Mouse (Mus musculus) 416B (cell line): ENCODE data around the gene Cfap77.

Source experiments
- DNase-seq: peaks from one replicate; pipeline ENCODE4 v3.0.0; 2011; ENCODE audit warnings: low read depth

Gene Cfap77

GRCm38 (mm10) chr2:29051932-29052331 is 2.9 kb downstream of the Cfap77 start:
- peak; percentile 28 for DNase-seq

- DNase-seq = no peak
These were observed 8.7 kb downstream of the Cfap77 start for GRCm38 (mm10) chr2:29046151-29046550.

GRCm38 (mm10) chr2:29042124-29042523 is 12.7 kb downstream of the Cfap77 start:
- peak; percentile 22 for DNase-seq

GRCm38 (mm10) chr2:29041477-29041768 is 13.4 kb downstream of the Cfap77 start:
- DNase-seq = no peak

GRCm38 (mm10) chr2:29040594-29041476 is 14.0 kb downstream of the Cfap77 start:
- no peak for DNase-seq

- no peak for DNase-seq
These were observed 15.1 kb downstream of the Cfap77 start for GRCm38 (mm10) chr2:29039741-29040140.

- no peak for DNase-seq
These were observed 19.2 kb downstream of the Cfap77 start for GRCm38 (mm10) chr2:29035698-29036097.

- no peak for DNase-seq
These were observed 20.1 kb downstream of the Cfap77 start for GRCm38 (mm10) chr2:29034542-29035475.

GRCm38 (mm10) chr2:29031951-29032350 is 22.9 kb downstream of the Cfap77 start:
- no peak for DNase-seq

GRCm38 (mm10) chr2:29030048-29030734 is 24.7 kb downstream of the Cfap77 start:
- no peak for DNase-seq

GRCm38 (mm10) chr2:29025284-29025683 is 29.6 kb downstream of the Cfap77 start:
- no peak for DNase-seq

- no peak for DNase-seq
These were observed 31.9 kb downstream of the Cfap77 start for GRCm38 (mm10) chr2:29023001-29023400.

GRCm38 (mm10) chr2:29021025-29021424 is 33.8 kb downstream of the Cfap77 start:
- no peak for DNase-seq

- no peak for DNase-seq
These were observed 36.2 kb downstream of the Cfap77 start for GRCm38 (mm10) chr2:29018680-29019079.

- DNase-seq = no peak
These were observed 38.0 kb downstream of the Cfap77 start for GRCm38 (mm10) chr2:29016599-29017587.

- DNase-seq = peak; percentile 7
These were observed 42.3 kb downstream of the Cfap77 start for GRCm38 (mm10) chr2:29012523-29012922.

GRCm38 (mm10) chr2:29007656-29008055 is 47.2 kb downstream of the Cfap77 start:
- DNase-seq = no peak

- DNase-seq = no peak
These were observed 48.3 kb downstream of the Cfap77 start for GRCm38 (mm10) chr2:29006455-29007034.

- no peak for DNase-seq
These were observed 50.8 kb downstream of the Cfap77 start for GRCm38 (mm10) chr2:29004037-29004436.

GRCm38 (mm10) chr2:28998246-28998645 is 56.6 kb downstream of the Cfap77 start:
- no peak for DNase-seq
